Mouse (Mus musculus) C2C12 (cell line): ENCODE measurements around the gene Dtl. TPM values are rescaled to one million over a fixed set of nuclear protein-coding genes. Genes with fewer than 3 reads are reported as not detected.

ENCODE experiments used
- H3K27me3 ChIP-seq: one replicate; pipeline ENCODE4 v1.6.1; 2011; ENCODE audit not compliant: control insufficient read depth, insufficient read depth, insufficient read length
- H3K36me3 ChIP-seq: one replicate; pipeline ENCODE4 v1.6.1; 2011; ENCODE audit not compliant: control insufficient read depth, insufficient read depth
- H3K4me3 ChIP-seq: one replicate; pipeline ENCODE4 v1.5.1; 2011; ENCODE audit warnings: mild to moderate bottlenecking, control low read depth; ENCODE audit not compliant: poor library complexity, insufficient read depth, severe bottlenecking
- H3K79me2 ChIP-seq: one replicate; pipeline ENCODE4 v1.6.1; 2011; ENCODE audit not compliant: control insufficient read depth, insufficient read depth
- H3K79me3 ChIP-seq: one replicate; pipeline ENCODE4 v1.6.1; 2011; ENCODE audit warnings: low read depth, control low read depth
- H3ac ChIP-seq: one replicate; pipeline ENCODE3; 2011; ENCODE audit warnings: low read depth; ENCODE audit not compliant: control insufficient read depth, insufficient read length
- CEBPB ChIP-seq: IDR thresholded peaks from one replicate; pipeline ENCODE4 v1.6.1; 2011; ENCODE audit warnings: low read depth, mild to moderate bottlenecking, control low read depth, moderate library complexity
- CTCF ChIP-seq: IDR thresholded peaks from one replicate; pipeline ENCODE4 v1.5.1; 2011; ENCODE audit not compliant: control insufficient read depth, insufficient read depth, insufficient read length
- FOSL1 ChIP-seq: IDR thresholded peaks from one replicate; pipeline ENCODE4 v1.8.0; 2011; ENCODE audit warnings: mild to moderate bottlenecking, low read length; ENCODE audit not compliant: poor library complexity, insufficient read depth, severe bottlenecking
- MAX ChIP-seq: IDR thresholded peaks from one replicate; pipeline ENCODE4 v1.6.1; 2011; ENCODE audit warnings: mild to moderate bottlenecking, control low read depth
- MYOD1 ChIP-seq: IDR thresholded peaks from one replicate; pipeline ENCODE4 v1.6.1; 2011; ENCODE audit warnings: low read depth; ENCODE audit not compliant: control insufficient read depth, insufficient read length
- MYOG ChIP-seq: IDR thresholded peaks from one replicate; pipeline ENCODE4 v1.6.1; 2011; ENCODE audit not compliant: control insufficient read depth, insufficient read length; ENCODE audit errors: extremely low read depth
- USF1 ChIP-seq: IDR thresholded peaks from one replicate; pipeline ENCODE4 v1.6.1; 2011; ENCODE audit warnings: low read depth, mild to moderate bottlenecking, control low read depth, moderate library complexity
- polyA plus RNA-seq: library from polyadenylated mRNA; unstranded; fragments of >200 nt; fragmentation: generic; extraction: Trizol; gene quantifications from one replicate; pipeline ENCODE4 v1.2.1, GENCODE M21; 2012; ENCODE audit warnings: missing spikeins

Gene Dtl
- polyA plus RNA-seq, 1 experiment = 8.6 TPM

DNA sequence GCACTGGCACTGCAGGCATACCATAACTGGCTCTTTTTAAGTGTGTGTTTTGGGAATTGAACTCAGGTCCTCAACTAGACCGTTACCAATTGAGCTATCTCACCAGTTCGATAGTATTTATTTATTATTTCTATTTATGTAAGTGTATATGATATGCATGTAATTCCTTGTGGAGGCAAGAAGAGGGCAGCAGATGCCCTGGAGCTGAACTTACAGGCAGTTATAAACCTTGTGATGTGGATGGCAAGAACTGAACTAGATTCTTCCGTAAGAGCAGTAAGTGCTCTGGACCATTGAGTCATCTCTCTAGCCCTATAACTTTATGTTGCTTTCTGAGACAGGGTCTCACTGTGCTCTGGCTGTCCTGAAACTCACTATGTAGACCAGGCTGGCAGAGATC lies 11.7 kb upstream of the Dtl start:
- no peak for TF ChIP-seq CTCF
- no peak for TF ChIP-seq MYOD1
- TF ChIP-seq USF1 = no peak
- TF ChIP-seq CEBPB = no peak
- TF ChIP-seq FOSL1 = no peak
- no peak for TF ChIP-seq MAX
- no peak for TF ChIP-seq MYOG
- H3K27me3 ChIP-seq = no peaks in the 10 kb centered on the region
- peaks cover 59% of the 10 kb centered on the region for H3K36me3 ChIP-seq
- H3K79me3 ChIP-seq = no peaks in the 10 kb centered on the region
- H3K79me2 ChIP-seq = peaks cover 4% of the 10 kb centered on the region
- no peak overlapping the region for H3K4me3 ChIP-seq
- no peak overlapping the region for H3ac ChIP-seq

GRCm38 (mm10) chr1:191585704-191586103 lies 10.4 kb upstream of the Dtl start:
- Histone ChIP-seq H3K4me3 (no peak overlapping the region), H3K27me3 (no peaks in the 10 kb centered on the region), H3K79me2 (peaks cover 18% of the 10 kb centered on the region), H3K79me3 (peaks cover 10% of the 10 kb centered on the region), H3K36me3 (peaks cover 54% of the 10 kb centered on the region), H3ac (no peak overlapping the region)
- TF ChIP-seq USF1 (no peak), FOSL1 (no peak), CEBPB (no peak), MYOG (no peak), CTCF (no peak), MAX (no peak), MYOD1 (no peak)

- H3K36me3 ChIP-seq = peaks cover 48% of the 10 kb centered on the region
- H3K4me3 ChIP-seq = no peak overlapping the region
- TF ChIP-seq CEBPB (no peak), CTCF (no peak), FOSL1 (no peak), USF1 (no peak), MAX (no peak), MYOD1 (no peak), MYOG (no peak)
- H3K79me2 ChIP-seq = peaks cover 30% of the 10 kb centered on the region
- no peak overlapping the region for H3ac ChIP-seq
- no peaks in the 10 kb centered on the region for H3K27me3 ChIP-seq
- H3K79me3 ChIP-seq = peaks cover 21% of the 10 kb centered on the region
Measured at GRCm38 (mm10) chr1:191584483-191584882, 9.1 kb upstream of the Dtl start.

DNA sequence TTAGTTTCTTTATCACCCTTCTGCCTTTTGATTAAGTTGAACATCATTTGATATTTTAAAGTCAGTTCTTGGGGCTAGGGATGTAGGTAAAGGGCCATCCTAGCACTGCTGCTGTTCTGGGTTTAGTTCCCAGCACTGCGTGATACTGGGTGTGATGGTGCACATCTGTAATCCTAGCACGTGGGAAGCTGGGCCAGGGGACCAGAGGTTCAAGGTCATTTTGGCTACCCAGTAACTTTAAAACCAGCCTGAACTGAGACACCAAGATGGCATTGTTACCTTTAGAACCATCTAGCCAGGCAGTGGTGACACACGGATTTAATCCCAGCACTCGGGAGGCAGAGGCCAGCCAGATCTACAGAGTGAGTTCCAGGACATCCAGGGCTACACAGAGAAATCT lies 8.5 kb upstream of the Dtl start:
- TF ChIP-seq MAX = no peak
- TF ChIP-seq CEBPB = no peak
- no peak for TF ChIP-seq USF1
- no peak for TF ChIP-seq FOSL1
- no peak for TF ChIP-seq MYOD1
- no peak for TF ChIP-seq CTCF
- no peak for TF ChIP-seq MYOG

DNA sequence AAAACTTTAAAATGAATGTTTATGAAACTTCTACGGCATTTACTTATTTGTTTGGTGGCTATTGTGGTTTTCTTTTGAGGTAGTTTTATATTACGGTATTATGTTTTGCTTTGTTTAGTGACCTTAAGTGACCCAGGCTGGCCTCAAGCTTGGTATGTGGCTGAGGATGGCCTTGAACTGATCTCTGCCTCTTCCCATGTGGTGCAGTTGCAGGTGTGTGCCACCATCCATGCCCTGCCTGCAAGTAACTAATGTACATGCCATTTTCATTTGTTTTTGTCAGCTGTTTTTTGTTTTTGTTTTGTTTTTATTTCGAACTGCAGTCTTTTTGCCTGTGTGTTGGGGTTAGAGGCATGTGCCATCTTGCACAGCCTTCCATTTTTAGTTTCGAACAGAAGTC lies 6.3 kb upstream of the Dtl start:
- no peak overlapping the region for H3ac ChIP-seq
- H3K4me3 ChIP-seq = no peak overlapping the region
- peaks cover 31% of the 10 kb centered on the region for H3K36me3 ChIP-seq
- no peaks in the 10 kb centered on the region for H3K27me3 ChIP-seq
- H3K79me3 ChIP-seq = peaks cover 47% of the 10 kb centered on the region
- H3K79me2 ChIP-seq = peaks cover 58% of the 10 kb centered on the region
- TF ChIP-seq MYOG = no peak
- no peak for TF ChIP-seq CTCF
- no peak for TF ChIP-seq FOSL1
- no peak for TF ChIP-seq CEBPB
- no peak for TF ChIP-seq MAX
- TF ChIP-seq USF1 = no peak

More for the DNA sequence above, 8.5 kb upstream of the Dtl start:
- H3K4me3 ChIP-seq = no peak overlapping the region
- H3K27me3 ChIP-seq = no peaks in the 10 kb centered on the region
- H3ac ChIP-seq = no peak overlapping the region
- peaks cover 27% of the 10 kb centered on the region for H3K79me3 ChIP-seq
- peaks cover 36% of the 10 kb centered on the region for H3K79me2 ChIP-seq
- H3K36me3 ChIP-seq = peaks cover 47% of the 10 kb centered on the region

DNA sequence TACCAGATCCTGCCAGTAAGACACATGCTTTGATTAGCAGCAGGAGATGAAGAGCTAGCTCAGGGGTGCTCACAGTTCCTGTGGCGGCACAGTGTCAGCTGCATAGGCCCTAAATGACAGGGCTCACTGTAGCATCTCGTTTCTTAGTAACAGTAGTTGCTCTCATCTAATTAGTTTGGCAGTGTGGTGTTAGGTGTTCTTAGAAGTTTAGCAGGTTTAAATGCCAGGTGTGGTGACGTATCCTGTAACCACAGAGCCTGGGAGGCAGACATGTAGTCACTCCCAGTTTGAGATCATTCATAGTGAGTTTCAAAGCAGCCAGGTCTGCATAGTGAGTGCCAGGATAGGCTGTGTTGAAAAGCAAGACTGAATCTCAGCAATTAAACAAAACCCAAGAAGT lies 4.2 kb upstream of the Dtl start:
- TF ChIP-seq MAX (no peak), MYOD1 (no peak), CTCF (no peak), FOSL1 (no peak), CEBPB (no peak), MYOG (no peak), USF1 (no peak)
- Histone ChIP-seq H3K79me3 (peaks cover 56% of the 10 kb centered on the region), H3K4me3 (no peak overlapping the region), H3K27me3 (no peaks in the 10 kb centered on the region), H3K79me2 (peaks cover 73% of the 10 kb centered on the region), H3ac (no peak overlapping the region), H3K36me3 (peaks cover 25% of the 10 kb centered on the region)
